ENCODE assay signal across 9 mouse cellular contexts in genomic region chr13:73034065-73034831, GRCm38 (mm10).
DNase-seq lines count a peak whose midpoint lies in the region; ATAC-seq and TF ChIP-seq lines count a peak whose summit lies in the region.
"Had no signal": no experiment of that assay in that cellular context is flagged by ENCODE, and none has a peak within 500 bp of the region (broad histone marks: within the 10 kb centered on the region; RNA-seq: fewer than 3 reads in every experiment).

No protein-coding gene starts in this region.

- H3K4me2 ChIP-seq in forebrain, embryonic 16.5 days (ENCODE audit: low read length), result no peak overlapping the region
- H3K4me2 ChIP-seq in midbrain, embryonic 13.5 days (replicated peaks), result peak overlapping the region; percentile 2; the same call in 1 of the 2 replicates
- H3K4me2 ChIP-seq in lung, postnatal 0 days (replicated peaks; ENCODE audit: low read depth, low read length), result no peak overlapping the region
- no peak overlapping the region for H3K4me2 ChIP-seq in kidney, embryonic 14.5 days (replicated peaks; ENCODE audit: low read depth, low read length)
- H3K4me2 ChIP-seq: embryonic facial prominence, embryonic 12.5 days had no signal

- WGBS in heart, embryonic 10.5 days, result 19% methylated on average over 10 of the region's 10 CpGs
- WGBS in forebrain, embryonic 16.5 days, result 3% methylated on average over 10 of the region's 10 CpGs
- WGBS in midbrain, embryonic 13.5 days, result 2% methylated on average over 10 of the region's 10 CpGs
- 28% methylated on average over 10 of the region's 10 CpGs for WGBS in lung, postnatal 0 days
- 29% methylated on average over 10 of the region's 10 CpGs for WGBS in kidney, embryonic 14.5 days

- ATAC-seq in forebrain, embryonic 16.5 days, result peak; percentile 90
- ATAC-seq in midbrain, embryonic 13.5 days, result peak; percentile 95
- no peak for ATAC-seq in lung, postnatal 0 days
- ATAC-seq in kidney, embryonic 14.5 days (ENCODE audit: low FRiP score, low TSS enrichment), result no peak

- H3K36me3 ChIP-seq in heart, embryonic 10.5 days, result no peaks in the 10 kb centered on the region
- H3K36me3 ChIP-seq in forebrain, embryonic 16.5 days (ENCODE audit: control insufficient read depth, insufficient read depth), result no peaks in the 10 kb centered on the region
- no peaks in the 10 kb centered on the region for H3K36me3 ChIP-seq in midbrain, embryonic 13.5 days
- no peaks in the 10 kb centered on the region for H3K36me3 ChIP-seq in lung, postnatal 0 days (ENCODE audit: insufficient read depth, low read length)
- no peaks in the 10 kb centered on the region for H3K36me3 ChIP-seq in kidney, embryonic 14.5 days (ENCODE audit: control insufficient read depth, insufficient read depth, low read length)
- H3K36me3 ChIP-seq: embryonic facial prominence, embryonic 12.5 days had no signal

- no peak overlapping the region for H3K4me3 ChIP-seq in heart, embryonic 10.5 days
- H3K4me3 ChIP-seq in forebrain, embryonic 16.5 days (replicated peaks; ENCODE audit: low read length), result no peak overlapping the region
- H3K4me3 ChIP-seq in midbrain, embryonic 13.5 days (replicated peaks), result no peak overlapping the region
- no peak overlapping the region for H3K4me3 ChIP-seq in lung, postnatal 0 days (ENCODE audit: low read depth, low read length)
- H3K4me3 ChIP-seq in kidney, embryonic 14.5 days (ENCODE audit: low read length), result no peak overlapping the region
- H3K4me3 ChIP-seq: embryonic facial prominence, embryonic 12.5 days had no signal

- TF ChIP-seq EP300 in lung, postnatal 0 days (IDR thresholded peaks at IDR 0.05), result no peak

- H3K9ac ChIP-seq in forebrain, embryonic 16.5 days (replicated peaks; ENCODE audit: low read depth, low read length), result no peak overlapping the region
- no peak overlapping the region for H3K9ac ChIP-seq in midbrain, embryonic 13.5 days (replicated peaks)
- H3K9ac ChIP-seq in lung, postnatal 0 days (replicated peaks; ENCODE audit: low read depth), result no peak overlapping the region
- no peak overlapping the region for H3K9ac ChIP-seq in kidney, embryonic 14.5 days (ENCODE audit: low read depth, low read length)
- H3K9ac ChIP-seq: embryonic facial prominence, embryonic 12.5 days had no signal

- peaks cover 15% of the 10 kb centered on the region for H3K27me3 ChIP-seq in heart, embryonic 10.5 days (ENCODE audit: insufficient read depth, poor library complexity, severe bottlenecking)
- H3K27me3 ChIP-seq in forebrain, embryonic 16.5 days (replicated peaks; ENCODE audit: control insufficient read depth, insufficient read depth, low read length), result peaks cover 37% of the 10 kb centered on the region
- H3K27me3 ChIP-seq in midbrain, embryonic 13.5 days, result peaks cover 54% of the 10 kb centered on the region
- H3K27me3 ChIP-seq in lung, postnatal 0 days (replicated peaks; ENCODE audit: insufficient read depth, low read length), result no peaks in the 10 kb centered on the region
- H3K27me3 ChIP-seq in kidney, embryonic 14.5 days (ENCODE audit: control insufficient read depth, insufficient read depth, low read length), result peaks cover 24% of the 10 kb centered on the region

- H3K27ac ChIP-seq in heart, embryonic 10.5 days, result no peak overlapping the region
- no peak overlapping the region for H3K27ac ChIP-seq in forebrain, embryonic 16.5 days (ENCODE audit: low read length)
- H3K27ac ChIP-seq in midbrain, embryonic 13.5 days, result peak overlapping the region; percentile 78
- H3K27ac ChIP-seq in lung, postnatal 0 days (ENCODE audit: low read length), result no peak overlapping the region
- no peak overlapping the region for H3K27ac ChIP-seq in kidney, embryonic 14.5 days (ENCODE audit: low read depth, low read length)
- H3K27ac ChIP-seq: embryonic facial prominence, embryonic 12.5 days had no signal

- no peaks in the 10 kb centered on the region for H3K9me3 ChIP-seq in heart, embryonic 10.5 days
- H3K9me3 ChIP-seq in forebrain, embryonic 16.5 days (ENCODE audit: control insufficient read depth, low read length), result no peaks in the 10 kb centered on the region
- no peaks in the 10 kb centered on the region for H3K9me3 ChIP-seq in midbrain, embryonic 13.5 days
- H3K9me3 ChIP-seq in lung, postnatal 0 days (ENCODE audit: low read length), result no peaks in the 10 kb centered on the region
- no peaks in the 10 kb centered on the region for H3K9me3 ChIP-seq in kidney, embryonic 14.5 days (ENCODE audit: control insufficient read depth, low read length)
- H3K9me3 ChIP-seq: embryonic facial prominence, embryonic 12.5 days had no signal

- peaks cover 21% of the 10 kb centered on the region for H3K4me1 ChIP-seq in heart, embryonic 10.5 days
- peaks cover 7% of the 10 kb centered on the region for H3K4me1 ChIP-seq in forebrain, embryonic 16.5 days (replicated peaks; ENCODE audit: control insufficient read depth, insufficient read depth, low read length)
- peaks cover 38% of the 10 kb centered on the region for H3K4me1 ChIP-seq in midbrain, embryonic 13.5 days (replicated peaks)
- no peaks in the 10 kb centered on the region for H3K4me1 ChIP-seq in lung, postnatal 0 days (ENCODE audit: insufficient read depth, low read depth, low read length)
- H3K4me1 ChIP-seq in kidney, embryonic 14.5 days (ENCODE audit: control insufficient read depth, insufficient read depth, low read length), result no peaks in the 10 kb centered on the region
- H3K4me1 ChIP-seq: embryonic facial prominence, embryonic 12.5 days had no signal

- TF ChIP-seq CTCF in lung, postnatal 0 days (IDR thresholded peaks at IDR 0.05), result no peak

- peak; percentile 83 for DNase-seq in heart, embryonic 10.5 days (ENCODE audit: low spot score)
- no peak for DNase-seq in heart, adult 9 months (ENCODE audit: low spot score in 2 of 2)
- peak; percentile 37 for DNase-seq in brain, embryonic 18.5 days (ENCODE audit: low read depth, low spot score)
- no peak for DNase-seq in lung, postnatal 0 days (ENCODE audit: low spot score)
- DNase-seq in adrenal gland, postnatal 36 days, result no peak

Comparison
In these comparisons a context has a peak if more than half of its experiments do, and no peak if none do; other contexts are left out.
1. DNase-seq: peak in heart, embryonic 10.5 days (single experiment) and brain, embryonic 18.5 days (single experiment); none in heart, adult 9 months (0 of 2), lung, postnatal 0 days (single experiment) and adrenal gland, postnatal 36 days (0 of 2).
2. ATAC-seq: peak in forebrain, embryonic 16.5 days (single experiment) and midbrain, embryonic 13.5 days (single experiment); none in lung, postnatal 0 days (single experiment) and kidney, embryonic 14.5 days (single experiment).